Mouse (Mus musculus): Measurements from ENCODE around the gene Rnf39. TPM values are rescaled to one million over a fixed set of nuclear protein-coding genes. Genes with fewer than 3 reads are reported as not detected.

Gene Rnf39
- polyA plus RNA-seq (2012; rRNA removed): 0.15 and 0.22 TPM in 2 replicates

DNA sequence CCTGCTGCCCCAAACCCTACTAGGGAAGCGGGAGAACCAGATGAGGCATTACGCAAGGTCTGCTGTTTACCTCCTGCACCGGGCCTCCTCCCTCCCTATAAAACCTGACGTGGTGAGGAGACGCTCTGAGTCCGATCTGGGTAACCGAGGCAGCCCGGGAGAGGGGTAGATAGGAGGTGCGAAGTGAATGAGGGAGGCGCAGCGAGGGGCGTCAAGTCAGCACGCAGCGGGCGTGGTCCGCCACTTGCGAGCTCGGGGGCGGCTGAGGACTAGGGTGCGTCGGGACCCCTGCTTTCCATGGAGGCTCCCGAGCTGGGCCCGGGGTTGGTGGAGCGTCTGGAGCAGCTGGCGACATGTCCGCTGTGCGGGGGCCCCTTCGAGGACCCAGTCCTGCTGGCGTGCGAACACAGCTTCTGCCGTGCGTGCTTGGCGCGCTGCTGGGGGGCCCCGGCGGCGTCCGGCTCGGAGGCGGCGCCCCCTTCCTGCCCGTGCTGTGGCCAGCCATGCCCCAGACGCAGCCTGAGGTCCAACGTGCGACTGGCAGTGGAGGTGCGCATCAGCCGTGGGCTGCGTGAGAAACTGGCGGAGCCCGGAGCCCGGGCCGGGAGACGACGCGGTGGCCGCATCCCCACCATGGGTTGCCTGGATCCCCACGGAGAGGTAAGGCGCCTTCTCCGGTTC lies at the start of gene Rnf39:
Gene Rnf39 (plus strand): TSS at position 128 of the 681 bp plus-strand sequence.

DNA sequence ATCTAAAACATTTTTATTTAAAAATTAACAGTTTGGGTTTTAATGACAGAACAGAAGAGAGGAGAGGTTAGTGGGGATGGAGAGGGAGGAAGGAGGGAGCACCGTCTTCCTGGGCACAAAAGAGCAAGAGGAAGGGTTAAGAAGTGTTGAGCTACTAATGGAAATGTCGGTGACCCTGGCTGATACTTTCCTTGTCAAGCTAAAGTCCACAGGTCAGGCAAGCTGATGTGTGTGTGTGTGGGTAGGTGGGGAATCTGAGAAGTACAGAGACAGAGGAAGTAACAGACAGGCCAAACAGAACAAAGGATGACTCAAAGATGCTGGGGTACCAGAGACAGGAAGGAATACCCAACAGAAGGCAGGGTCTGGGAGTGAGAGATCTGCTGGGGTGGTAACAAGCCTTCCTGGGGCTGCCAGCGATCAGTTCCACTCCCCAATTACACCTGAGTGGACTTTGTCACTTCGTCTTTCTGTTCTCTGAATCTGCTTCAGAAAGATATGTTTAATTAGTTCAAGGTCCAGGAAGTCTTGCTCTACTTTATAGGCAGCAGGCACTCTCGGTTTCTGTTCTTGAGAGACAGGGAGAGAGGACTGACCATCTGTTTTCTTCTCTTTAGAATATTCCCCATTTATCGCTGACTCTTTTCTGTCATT lies 45.0 kb upstream of the Rnf39 start, which contains the start of gene Trim31:
Gene Trim31 (plus strand): TSS at position 567 of the 654 bp plus-strand sequence.

DNA sequence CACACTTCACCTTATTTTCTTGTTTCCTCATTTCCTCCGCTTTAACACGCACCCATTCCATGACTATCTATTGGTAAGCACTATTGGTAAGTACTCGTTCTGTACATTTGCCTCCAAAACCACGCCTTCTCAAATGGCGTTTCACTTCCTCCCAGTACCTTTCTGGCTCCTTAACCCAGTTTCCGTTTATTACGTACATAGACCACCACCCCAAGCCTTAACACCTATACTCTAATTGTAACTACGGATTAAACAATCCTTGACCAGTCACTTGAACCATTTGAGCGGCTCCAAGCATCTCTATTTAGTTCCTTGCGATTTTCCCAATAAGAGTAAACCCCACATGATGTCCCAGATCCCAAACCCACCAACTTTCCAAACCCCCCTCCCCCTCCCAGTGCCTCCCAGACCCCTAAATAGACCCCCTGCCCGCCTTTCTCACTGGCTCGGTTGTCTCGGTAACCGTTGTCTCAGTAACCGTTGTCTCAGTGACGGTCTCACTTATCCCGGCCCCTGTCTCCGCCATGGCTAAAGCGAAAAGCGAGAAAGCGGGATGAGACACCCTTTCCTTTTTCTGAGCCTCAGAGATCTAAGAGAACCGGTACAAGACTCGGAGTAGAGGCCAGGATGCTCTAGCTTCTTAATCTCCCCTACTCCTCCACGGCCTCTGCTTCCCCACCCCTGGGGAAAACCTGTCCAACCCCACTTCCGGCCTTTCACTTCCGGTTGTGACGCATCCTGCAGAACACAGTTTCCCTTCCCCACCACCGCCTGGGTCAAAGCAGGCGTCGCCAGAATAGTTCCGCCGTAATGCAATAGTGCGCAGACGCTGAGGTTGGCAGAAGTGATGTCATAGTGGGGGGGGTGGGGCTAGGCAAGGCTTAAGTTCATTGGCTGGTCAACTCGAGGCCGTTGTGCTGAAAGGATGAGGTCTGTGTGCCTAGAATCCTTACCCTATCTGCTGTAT lies 8.5 kb downstream of the Rnf39 start, which contains the start of gene Ppp1r11:
Gene Ppp1r11 (minus strand): TSS at position 761 of the 967 bp plus-strand sequence.

GRCm38 (mm10) chr17:36957999-36958743 lies 15.5 kb downstream of the Rnf39 start, which contains the start of the genes Znrd1 and Znrd1as:
Znrd1 (minus strand) TSS chr17:36958559.
Znrd1as (plus strand) TSS chr17:36958592.

DNA sequence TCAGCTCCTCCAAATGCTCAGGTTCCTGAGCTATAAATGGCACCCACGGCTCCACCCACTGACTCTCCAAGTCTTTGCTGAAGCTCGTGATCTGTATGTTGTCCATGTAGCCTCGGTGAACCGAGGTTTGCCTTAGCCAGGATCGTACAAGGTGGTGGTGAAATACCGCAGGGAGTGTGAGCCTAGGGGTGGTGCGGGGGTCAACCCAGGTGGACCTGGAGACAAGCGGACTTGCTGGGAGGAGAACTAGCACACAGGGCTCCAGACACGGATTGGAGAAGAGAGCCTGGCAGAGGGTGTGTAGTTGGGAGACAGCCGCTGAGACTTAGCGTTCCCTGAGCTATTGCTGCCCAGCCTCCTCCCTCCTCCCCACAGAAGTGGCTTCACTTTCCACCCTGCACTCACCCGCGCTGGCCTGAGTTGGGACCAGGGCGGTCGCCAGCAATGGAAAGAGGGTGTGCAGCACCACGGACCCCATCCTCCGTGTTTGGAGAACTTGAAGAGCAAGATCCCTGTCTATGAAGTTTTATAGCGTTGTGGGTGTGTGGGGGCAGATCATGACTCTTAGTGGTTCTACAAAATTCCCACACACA lies 38.6 kb downstream of the Rnf39 start, which contains the start of gene 2410137M14Rik:
Gene 2410137M14Rik (minus strand): TSS at position 17 of the 593 bp plus-strand sequence.

DNA sequence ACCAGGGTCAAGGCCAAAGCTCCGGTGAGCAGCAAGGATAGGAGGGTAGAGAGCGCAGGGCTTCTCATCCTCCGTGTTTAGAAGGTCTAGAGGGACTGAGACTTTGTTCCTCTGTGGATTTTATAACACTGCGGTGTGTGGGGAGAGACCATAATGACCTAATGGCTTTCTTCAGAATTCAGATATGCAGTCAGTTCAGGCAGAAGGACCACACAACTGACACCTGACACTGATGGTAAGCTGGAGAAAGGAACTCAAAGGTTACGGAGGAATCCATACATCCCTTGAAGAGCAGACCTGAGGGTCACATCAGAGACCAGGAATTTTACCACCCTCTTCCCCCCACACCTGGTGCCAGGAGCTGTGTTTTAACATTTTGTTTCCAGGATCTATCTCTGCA lies 46.7 kb downstream of the Rnf39 start, which contains the start of gene H2-M5:
Gene H2-M5 (minus strand): TSS at position 101 of the 400 bp plus-strand sequence.

Other genes with a start within 250 kb of the Rnf39 start
- not detected in 2 replicates for gene H2-M10.5, start 170.0 kb upstream of the Rnf39 start, polyA plus RNA-seq (2012; rRNA removed)
- not detected in 2 replicates for gene H2-M10.6, start 130.7 kb upstream of the Rnf39 start, polyA plus RNA-seq (2012; rRNA removed)
- 40.5 and 46.1 TPM in 2 replicates for gene Trim26, start 105.8 kb upstream of the Rnf39 start, polyA plus RNA-seq (2012; rRNA removed)
- gene Trim15, start 75.7 kb upstream of the Rnf39 start, polyA plus RNA-seq (2012; rRNA removed): 0.08 and 0.12 TPM in 2 replicates
- 8.1 and 10.7 TPM in 2 replicates for gene Trim10, start 73.3 kb upstream of the Rnf39 start, polyA plus RNA-seq (2012; rRNA removed)
- gene Trim40, start 52.8 kb upstream of the Rnf39 start, polyA plus RNA-seq (2012; rRNA removed): not detected in 2 replicates
- gene Trim31, start 44.8 kb upstream of the Rnf39 start, polyA plus RNA-seq (2012; rRNA removed): not detected in 2 replicates
- gene Ppp1r11, start 8.8 kb downstream of the Rnf39 start, polyA plus RNA-seq (2012; rRNA removed): 147 and 182 TPM in 2 replicates
- 62.0 and 77.5 TPM in 2 replicates for gene Znrd1, start 15.6 kb downstream of the Rnf39 start, polyA plus RNA-seq (2012; rRNA removed)
- gene Znrd1as, start 15.7 kb downstream of the Rnf39 start, polyA plus RNA-seq (2012; rRNA removed): 7.1 and 7.4 TPM in 2 replicates
- 0.61 and 0.72 TPM in 2 replicates for gene 2410137M14Rik, start 38.3 kb downstream of the Rnf39 start, polyA plus RNA-seq (2012; rRNA removed)
- gene H2-M5, start 46.6 kb downstream of the Rnf39 start, polyA plus RNA-seq (2012; rRNA removed): 8.8 and 11.2 TPM in 2 replicates
- 133 and 194 TPM in 2 replicates for gene Zfp57, start 58.2 kb downstream of the Rnf39 start, polyA plus RNA-seq (2012; rRNA removed)
- not detected in 2 replicates for gene Mog, start 80.5 kb downstream of the Rnf39 start, polyA plus RNA-seq (2012; rRNA removed)
- gene Gabbr1, start 103.0 kb downstream of the Rnf39 start, polyA plus RNA-seq (2012; rRNA removed): 73.5 and 100.0 TPM in 2 replicates
- gene Olfr90, start 145.6 kb downstream of the Rnf39 start, polyA plus RNA-seq (2012; rRNA removed): not detected in 2 replicates
- not detected in 2 replicates for gene Olfr91, start 155.4 kb downstream of the Rnf39 start, polyA plus RNA-seq (2012; rRNA removed)
- gene Olfr92, start 177.2 kb downstream of the Rnf39 start, polyA plus RNA-seq (2012; rRNA removed): not detected in 2 replicates
- gene Olfr93, start 218.6 kb downstream of the Rnf39 start, polyA plus RNA-seq (2012; rRNA removed): not detected in 2 replicates